Mouse (Mus musculus) CD4-positive naive resting alpha-beta T cell, adult 76 days (primary cell): Measurements from ENCODE around the gene Nr4a1. TPM values are rescaled to one million over a fixed set of nuclear protein-coding genes. Genes with fewer than 3 reads are reported as not detected.

Experiments used
- total RNA-seq: library from RNA; stranded (reverse); gene quantifications from one replicate; pipeline ENCODE4 v1.2.4, GENCODE M21; 2023

Gene Nr4a1
- 353 TPM for total RNA-seq

GRCm38 (mm10) chr15:101253886-101254795, at the start of gene Nr4a1:
TSS of gene Nr4a1 (plus strand) at chr15:101254269.

GRCm38 (mm10) chr15:101224006-101224906, 29.8 kb upstream of the Nr4a1 start, which contains the start of gene Grasp:
TSS of gene Grasp (plus strand) at chr15:101224188.

GRCm38 (mm10) chr15:101283911-101284750, 30.1 kb downstream of the Nr4a1 start, which contains the start of gene Atg101:
TSS of gene Atg101 (plus strand) at chr15:101284272.

GRCm38 (mm10) chr15:101293025-101293621, 39.1 kb downstream of the Nr4a1 start, which contains the start of gene 6030408B16Rik:
TSS of gene 6030408B16Rik (plus strand) at chr15:101293212.

Other genes with a start within 250 kb of the Nr4a1 start
- not detected for gene Gm47841, start 206.9 kb upstream of the Nr4a1 start, total RNA-seq
- gene Fignl2, start 175.7 kb upstream of the Nr4a1 start, total RNA-seq = not detected
- not detected for gene Ankrd33, start 138.5 kb upstream of the Nr4a1 start, total RNA-seq
- 20.9 TPM for gene Acvrl1, start 125.7 kb upstream of the Nr4a1 start, total RNA-seq
- 31.3 TPM for gene Acvr1b, start 80.2 kb upstream of the Nr4a1 start, total RNA-seq
- 14.9 TPM for gene Grasp, start 30.1 kb upstream of the Nr4a1 start, total RNA-seq
- gene Atg101, start 30.0 kb downstream of the Nr4a1 start, total RNA-seq = 72.6 TPM
- gene 6030408B16Rik, start 38.9 kb downstream of the Nr4a1 start, total RNA-seq = 1.2 TPM
- gene Krt80, start 115.9 kb downstream of the Nr4a1 start, total RNA-seq = 1.6 TPM
- not detected for gene Krt7, start 156.8 kb downstream of the Nr4a1 start, total RNA-seq
- gene Krt87, start 184.5 kb downstream of the Nr4a1 start, total RNA-seq = not detected
- gene Krt88, start 193.5 kb downstream of the Nr4a1 start, total RNA-seq = not detected
- gene Krt81, start 209.5 kb downstream of the Nr4a1 start, total RNA-seq = not detected
- gene Krt86, start 219.2 kb downstream of the Nr4a1 start, total RNA-seq = not detected
- gene Krt83, start 237.2 kb downstream of the Nr4a1 start, total RNA-seq = not detected